Mouse (Mus musculus): ENCODE data around the gene Prkab2. TPM values are rescaled to one million over a fixed set of nuclear protein-coding genes. Genes with fewer than 3 reads are reported as not detected.

The Prkab2 gene
- polyA plus RNA-seq (2017; shearing (Covaris generic)), result 8.6 TPM

GRCm38 (mm10) chr3:97657655-97658411 lies at the start of gene Prkab2:
Gene Prkab2 (plus strand): TSS chr3:97658193.

DNA sequence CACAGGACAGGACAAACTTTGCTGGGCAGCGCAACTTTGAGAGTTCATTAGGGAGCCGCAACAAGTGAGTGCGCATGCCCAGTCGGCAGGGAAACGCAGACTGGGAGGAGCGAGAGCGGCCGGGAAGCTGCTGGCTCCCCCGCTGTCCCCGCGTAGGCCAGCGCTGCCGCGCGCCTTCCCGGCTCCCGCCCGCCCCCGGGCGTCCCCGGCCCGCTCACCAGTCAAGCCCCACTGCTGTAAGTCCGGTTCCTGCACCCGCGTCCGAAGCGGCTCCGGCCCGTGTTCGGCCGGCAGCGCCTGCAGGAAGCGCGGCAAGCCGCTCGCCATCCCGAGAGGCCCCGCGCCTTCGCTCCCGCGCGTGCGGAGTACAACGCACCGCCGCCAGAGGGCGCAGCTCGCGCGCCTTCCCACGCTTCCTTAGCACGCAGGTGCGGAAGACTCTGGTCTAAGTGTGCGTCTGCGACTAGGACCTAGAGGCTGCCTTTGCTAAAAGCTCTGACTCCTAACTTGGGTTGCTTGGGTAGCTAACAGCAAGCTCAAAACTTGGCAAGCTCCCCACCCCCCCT lies 48.1 kb upstream of the Prkab2 start, which contains the start of gene Chd1l:
Gene Chd1l (minus strand): TSS at position 359 of the 566 bp plus-strand sequence.

DNA sequence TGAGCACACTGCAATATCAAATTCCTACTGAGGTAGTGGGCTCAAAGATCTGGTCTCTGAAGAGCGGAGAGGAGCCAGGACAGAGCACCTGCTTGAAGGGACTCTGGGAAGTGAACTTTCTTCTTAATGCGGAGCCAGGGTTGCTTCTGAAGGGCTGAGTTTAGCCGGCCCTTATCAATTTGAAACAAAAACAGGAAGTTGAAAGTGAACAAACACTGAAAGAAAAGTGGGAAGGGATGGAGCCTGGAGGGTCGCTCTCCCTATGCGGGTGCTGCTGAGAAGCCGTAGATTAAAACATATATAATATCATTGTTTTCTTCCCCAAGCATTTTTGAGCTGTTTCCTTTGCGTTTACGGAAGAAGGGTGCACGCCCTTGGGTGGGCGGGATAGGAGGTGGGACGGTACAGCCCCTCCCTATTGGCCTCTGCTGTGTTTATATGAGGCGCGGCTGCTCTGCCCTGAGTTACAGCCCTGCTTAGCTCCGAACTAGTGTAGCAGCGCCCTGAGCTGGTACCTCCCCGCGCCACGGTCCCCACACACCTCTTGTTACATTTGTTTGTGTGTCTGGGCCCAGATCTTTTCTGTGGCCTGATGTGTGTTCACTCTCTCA lies 29.5 kb upstream of the Prkab2 start, which contains the start of gene Fmo5:
Gene Fmo5 (plus strand): TSS at position 414 of the 611 bp plus-strand sequence.

GRCm38 (mm10) chr3:97674644-97675110 lies 16.7 kb downstream of the Prkab2 start, which contains the start of gene Gm17651:
Gene Gm17651 (minus strand): TSS chr3:97674694.

Other genes with a start within 250 kb of the Prkab2 start
- not detected for gene Olfr1402, start 236.2 kb upstream of the Prkab2 start, polyA plus RNA-seq (2017; shearing (Covaris generic))
- gene Chd1l, start 48.0 kb upstream of the Prkab2 start, polyA plus RNA-seq (2017; shearing (Covaris generic)), result 37.7 TPM
- 3.9 TPM for gene Fmo5, start 29.4 kb upstream of the Prkab2 start, polyA plus RNA-seq (2017; shearing (Covaris generic))
- not detected for gene Gm17651, start 16.5 kb downstream of the Prkab2 start, polyA plus RNA-seq (2017; shearing (Covaris generic))
- gene Pde4dip, start 230.5 kb downstream of the Prkab2 start, polyA plus RNA-seq (2017; shearing (Covaris generic)), result 25.1 TPM
- 80.1 TPM for gene Sec22b, start 243.0 kb downstream of the Prkab2 start, polyA plus RNA-seq (2017; shearing (Covaris generic))